Mouse (Mus musculus): ENCODE measurements around the gene Pi4k2b. TPM values are rescaled to one million over a fixed set of nuclear protein-coding genes. Genes with fewer than 3 reads are reported as not detected.

Gene Pi4k2b
- polyA plus RNA-seq, 1 experiment from 2014 or later, result 14.4 TPM

- DNase-seq (ENCODE audit: low spot score), result no peak
- 69% methylated on average over 7 of the region's 7 CpGs for WGBS
- peaks cover 21% of the 10 kb centered on the region; the same call in 1 of the 2 replicates for H3K36me3 ChIP-seq
- no peak overlapping the region for H3K4me3 ChIP-seq
- no peak overlapping the region for H3K27ac ChIP-seq
- no peaks in the 10 kb centered on the region for H3K4me1 ChIP-seq
- H3K9me3 ChIP-seq, result no peaks in the 10 kb centered on the region
- H3K27me3 ChIP-seq (ENCODE audit: insufficient read depth, poor library complexity, severe bottlenecking), result no peaks in the 10 kb centered on the region
Observed at GRCm38 (mm10) chr5:52786556-52787322, 45.4 kb downstream of the Pi4k2b start.

GRCm38 (mm10) chr5:52793230-52793629 is 51.9 kb downstream of the Pi4k2b start:
- H3K4me1 ChIP-seq, result no peaks in the 10 kb centered on the region
- H3K9me3 ChIP-seq, result no peaks in the 10 kb centered on the region
- no peak for DNase-seq (ENCODE audit: low spot score)
- peaks cover 38% of the 10 kb centered on the region for H3K36me3 ChIP-seq
- no peak overlapping the region for H3K27ac ChIP-seq
- no peak overlapping the region for H3K4me3 ChIP-seq
- H3K27me3 ChIP-seq (ENCODE audit: insufficient read depth, poor library complexity, severe bottlenecking), result no peaks in the 10 kb centered on the region
- 90% methylated on average over 9 of the region's 9 CpGs for WGBS

GRCm38 (mm10) chr5:52794109-52794508 is 52.7 kb downstream of the Pi4k2b start:
- H3K4me3 ChIP-seq, result no peak overlapping the region
- H3K36me3 ChIP-seq, result peaks cover 37% of the 10 kb centered on the region
- 91% methylated on average over 9 of the region's 9 CpGs for WGBS
- H3K9me3 ChIP-seq, result no peaks in the 10 kb centered on the region
- H3K27me3 ChIP-seq (ENCODE audit: insufficient read depth, poor library complexity, severe bottlenecking), result no peaks in the 10 kb centered on the region
- no peaks in the 10 kb centered on the region for H3K4me1 ChIP-seq
- no peak overlapping the region for H3K27ac ChIP-seq
- DNase-seq (ENCODE audit: low spot score), result no peak

- H3K4me1 ChIP-seq, result no peaks in the 10 kb centered on the region
- H3K27ac ChIP-seq, result no peak overlapping the region
- H3K27me3 ChIP-seq (ENCODE audit: insufficient read depth, poor library complexity, severe bottlenecking), result no peaks in the 10 kb centered on the region
- peaks cover 48% of the 10 kb centered on the region for H3K36me3 ChIP-seq
- 90% methylated on average over 12 of the region's 12 CpGs for WGBS
- no peak overlapping the region for H3K4me3 ChIP-seq
- no peaks in the 10 kb centered on the region for H3K9me3 ChIP-seq
- DNase-seq (ENCODE audit: low spot score), result no peak
Observed at GRCm38 (mm10) chr5:52799274-52799985, 58.1 kb downstream of the Pi4k2b start.

- 61% methylated on average over 4 of the region's 4 CpGs for WGBS
- Histone ChIP-seq H3K27me3 (ENCODE audit: insufficient read depth, poor library complexity, severe bottlenecking) (no peaks in the 10 kb centered on the region), H3K9me3 (no peaks in the 10 kb centered on the region), H3K27ac (0 out of 2 replicates have a peak overlapping the region, but pooled peaks have one; percentile 22), H3K36me3 (peaks cover 32% of the 10 kb centered on the region; the same call in 1 of the 2 replicates), H3K4me3 (no peak overlapping the region), H3K4me1 (peaks cover 9% of the 10 kb centered on the region; the same call in 1 of the 2 replicates)
- no peak for DNase-seq (ENCODE audit: low spot score)
Observed at GRCm38 (mm10) chr5:52805801-52806200, 64.4 kb downstream of the Pi4k2b start.

GRCm38 (mm10) chr5:52806349-52806748 is 65.0 kb downstream of the Pi4k2b start:
- no peak for DNase-seq (ENCODE audit: low spot score)
- H3K27me3 ChIP-seq (ENCODE audit: insufficient read depth, poor library complexity, severe bottlenecking), result no peaks in the 10 kb centered on the region
- peaks cover 32% of the 10 kb centered on the region; the same call in 1 of the 2 replicates for H3K36me3 ChIP-seq
- 50% methylated on average over 8 of the region's 8 CpGs for WGBS
- no peak overlapping the region for H3K27ac ChIP-seq
- no peaks in the 10 kb centered on the region for H3K9me3 ChIP-seq
- H3K4me1 ChIP-seq, result peaks cover 9% of the 10 kb centered on the region; the same call in 1 of the 2 replicates
- H3K4me3 ChIP-seq, result no peak overlapping the region

GRCm38 (mm10) chr5:52807030-52807429 is 65.7 kb downstream of the Pi4k2b start:
- no peak overlapping the region for H3K27ac ChIP-seq
- no peak for DNase-seq (ENCODE audit: low spot score)
- H3K9me3 ChIP-seq, result no peaks in the 10 kb centered on the region
- 81% methylated on average over 7 of the region's 7 CpGs for WGBS
- no peaks in the 10 kb centered on the region for H3K27me3 ChIP-seq (ENCODE audit: insufficient read depth, poor library complexity, severe bottlenecking)
- peaks cover 32% of the 10 kb centered on the region; the same call in 1 of the 2 replicates for H3K36me3 ChIP-seq
- peaks cover 9% of the 10 kb centered on the region; the same call in 1 of the 2 replicates for H3K4me1 ChIP-seq
- H3K4me3 ChIP-seq, result no peak overlapping the region

- Histone ChIP-seq H3K4me1 (peaks cover 8% of the 10 kb centered on the region; the same call in 1 of the 2 replicates), H3K27ac (no peak overlapping the region), H3K4me3 (no peak overlapping the region), H3K9me3 (no peaks in the 10 kb centered on the region), H3K27me3 (ENCODE audit: insufficient read depth, poor library complexity, severe bottlenecking) (no peaks in the 10 kb centered on the region), H3K36me3 (peaks cover 36% of the 10 kb centered on the region; the same call in 1 of the 2 replicates)
- WGBS, result 92% methylated on average over 6 of the region's 6 CpGs
- no peak for DNase-seq (ENCODE audit: low spot score)
Observed at GRCm38 (mm10) chr5:52810446-52810845, 69.1 kb downstream of the Pi4k2b start.

GRCm38 (mm10) chr5:52811056-52811455 is 69.7 kb downstream of the Pi4k2b start:
- H3K27me3 ChIP-seq (ENCODE audit: insufficient read depth, poor library complexity, severe bottlenecking), result no peaks in the 10 kb centered on the region
- DNase-seq (ENCODE audit: low spot score), result no peak
- no peak overlapping the region for H3K4me3 ChIP-seq
- no peak overlapping the region for H3K27ac ChIP-seq
- H3K9me3 ChIP-seq, result no peaks in the 10 kb centered on the region
- peaks cover 35% of the 10 kb centered on the region; the same call in 1 of the 2 replicates for H3K36me3 ChIP-seq
- WGBS, result 90% methylated on average over 14 of the region's 14 CpGs
- 0 out of 2 replicates have a peak, but pooled peaks cover 3% of the 10 kb centered on the region for H3K4me1 ChIP-seq

- 91% methylated on average over 10 of the region's 10 CpGs for WGBS
- H3K4me3 ChIP-seq, result no peak overlapping the region
- no peaks in the 10 kb centered on the region for H3K9me3 ChIP-seq
- 0 out of 2 replicates have a peak, but pooled peaks cover 2% of the 10 kb centered on the region for H3K4me1 ChIP-seq
- H3K27ac ChIP-seq, result no peak overlapping the region
- peaks cover 37% of the 10 kb centered on the region; the same call in 1 of the 2 replicates for H3K36me3 ChIP-seq
- DNase-seq (ENCODE audit: low spot score), result no peak
- no peaks in the 10 kb centered on the region for H3K27me3 ChIP-seq (ENCODE audit: insufficient read depth, poor library complexity, severe bottlenecking)
Observed at GRCm38 (mm10) chr5:52812456-52812855, 71.1 kb downstream of the Pi4k2b start.

- no peak for DNase-seq (ENCODE audit: low spot score)
- 85% methylated on average over 7 of the region's 7 CpGs for WGBS
- Histone ChIP-seq H3K4me3 (no peak overlapping the region), H3K27ac (no peak overlapping the region), H3K36me3 (peaks cover 35% of the 10 kb centered on the region; the same call in 1 of the 2 replicates), H3K9me3 (no peaks in the 10 kb centered on the region), H3K4me1 (no peaks in the 10 kb centered on the region), H3K27me3 (ENCODE audit: insufficient read depth, poor library complexity, severe bottlenecking) (no peaks in the 10 kb centered on the region)
Observed at GRCm38 (mm10) chr5:52813312-52813711, 71.9 kb downstream of the Pi4k2b start.

GRCm38 (mm10) chr5:52818676-52819075 is 77.3 kb downstream of the Pi4k2b start:
- no peak overlapping the region for H3K4me3 ChIP-seq
- H3K27ac ChIP-seq, result no peak overlapping the region
- DNase-seq (ENCODE audit: low spot score), result no peak
- no peaks in the 10 kb centered on the region for H3K9me3 ChIP-seq
- 88% methylated on average over 7 of the region's 7 CpGs for WGBS
- H3K27me3 ChIP-seq (ENCODE audit: insufficient read depth, poor library complexity, severe bottlenecking), result no peaks in the 10 kb centered on the region
- no peaks in the 10 kb centered on the region for H3K4me1 ChIP-seq
- peaks cover 43% of the 10 kb centered on the region for H3K36me3 ChIP-seq
